Mouse (Mus musculus): Measurements from ENCODE around the gene Atp5h.

- TF ChIP-seq CHD2 (IDR thresholded peaks at IDR 0.05; ENCODE audit: low read depth, low read length) = no peak
- TF ChIP-seq MAFK (IDR thresholded peaks at IDR 0.05; ENCODE audit: insufficient read depth, low read depth, low read length) = no peak
- TF ChIP-seq ZNF384 (IDR thresholded peaks at IDR 0.05; ENCODE audit: low read depth, low read length) = no peak
Observed at GRCm38 (mm10) chr11:115403338-115404124, 16.2 kb downstream of the Atp5h start, which contains the start of gene Mrpl58.

Data from ES-E14 (cell line).